Mouse (Mus musculus): ENCODE data around the gene Ttc41. TPM values are rescaled to one million over a fixed set of nuclear protein-coding genes. Genes with fewer than 3 reads are reported as not detected.

The Ttc41 gene
- polyA plus RNA-seq, 1 experiment = 30.1 TPM

- H3K4me3 ChIP-seq (ENCODE audit: control insufficient read depth, low read depth, low read length) = peak overlapping the region; percentile 90
- H3K27me3 ChIP-seq (ENCODE audit: control insufficient read depth, insufficient read depth, low read length) = no peaks in the 10 kb centered on the region
- no peaks in the 10 kb centered on the region for H3K36me3 ChIP-seq (ENCODE audit: control insufficient read depth, insufficient read depth, low read length)
- no peak for TF ChIP-seq CTCF (IDR thresholded peaks at IDR 0.05; ENCODE audit: control insufficient read depth, insufficient read depth, insufficient replicate concordance, low read depth, low read length)
- no peak for TF ChIP-seq POLR2A (IDR thresholded peaks at IDR 0.05; ENCODE audit: control insufficient read depth, low read depth, low read length)
- peak overlapping the region; percentile 86 for H3K27ac ChIP-seq (ENCODE audit: control insufficient read depth, insufficient read depth, low read depth, low read length)
- H3K4me1 ChIP-seq (ENCODE audit: control insufficient read depth, insufficient read depth, low read length) = peaks cover 11% of the 10 kb centered on the region
Observed at GRCm38 (mm10) chr10:86777614-86778319, 72.2 kb downstream of the Ttc41 start.

GRCm38 (mm10) chr10:86778398-86779116, 72.9 kb downstream of the Ttc41 start, which contains the start of gene Nt5dc3:
Gene Nt5dc3, plus strand, starts transcription at chr10:86779005.
- H3K36me3 ChIP-seq (ENCODE audit: control insufficient read depth, insufficient read depth, low read length) = no peaks in the 10 kb centered on the region
- no peaks in the 10 kb centered on the region for H3K27me3 ChIP-seq (ENCODE audit: control insufficient read depth, insufficient read depth, low read length)
- H3K27ac ChIP-seq (ENCODE audit: control insufficient read depth, insufficient read depth, low read depth, low read length) = peak within 1 kb of the TSS; percentile 86
- peak within 1 kb of the TSS; percentile 90 for H3K4me3 ChIP-seq (ENCODE audit: control insufficient read depth, low read depth, low read length)
- TF ChIP-seq POLR2A (IDR thresholded peaks at IDR 0.05; ENCODE audit: control insufficient read depth, low read depth, low read length) (peak; percentile 94), CTCF (IDR thresholded peaks at IDR 0.05; ENCODE audit: control insufficient read depth, insufficient read depth, insufficient replicate concordance, low read depth, low read length) (no peak)
- H3K4me1 ChIP-seq (ENCODE audit: control insufficient read depth, insufficient read depth, low read length) = peaks cover 11% of the 10 kb centered on the region

- TF ChIP-seq POLR2A (IDR thresholded peaks at IDR 0.05; ENCODE audit: control insufficient read depth, low read depth, low read length) (no peak), CTCF (IDR thresholded peaks at IDR 0.05; ENCODE audit: control insufficient read depth, insufficient read depth, insufficient replicate concordance, low read depth, low read length) (no peak)
- Histone ChIP-seq H3K4me3 (ENCODE audit: control insufficient read depth, low read depth, low read length) (peak overlapping the region; percentile 90), H3K27ac (ENCODE audit: control insufficient read depth, insufficient read depth, low read depth, low read length) (peak overlapping the region; percentile 54), H3K36me3 (ENCODE audit: control insufficient read depth, insufficient read depth, low read length) (no peaks in the 10 kb centered on the region), H3K27me3 (ENCODE audit: control insufficient read depth, insufficient read depth, low read length) (no peaks in the 10 kb centered on the region), H3K4me1 (ENCODE audit: control insufficient read depth, insufficient read depth, low read length) (peaks cover 11% of the 10 kb centered on the region)
Observed at GRCm38 (mm10) chr10:86779117-86779755, 73.6 kb downstream of the Ttc41 start.

- Histone ChIP-seq H3K27ac (ENCODE audit: control insufficient read depth, insufficient read depth, low read depth, low read length) (peak overlapping the region; percentile 54), H3K27me3 (ENCODE audit: control insufficient read depth, insufficient read depth, low read length) (no peaks in the 10 kb centered on the region), H3K4me3 (ENCODE audit: control insufficient read depth, low read depth, low read length) (peak overlapping the region; percentile 90), H3K4me1 (ENCODE audit: control insufficient read depth, insufficient read depth, low read length) (peaks cover 11% of the 10 kb centered on the region), H3K36me3 (ENCODE audit: control insufficient read depth, insufficient read depth, low read length) (no peaks in the 10 kb centered on the region)
- TF ChIP-seq POLR2A (IDR thresholded peaks at IDR 0.05; ENCODE audit: control insufficient read depth, low read depth, low read length) (no peak), CTCF (IDR thresholded peaks at IDR 0.05; ENCODE audit: control insufficient read depth, insufficient read depth, insufficient replicate concordance, low read depth, low read length) (no peak)
Observed at GRCm38 (mm10) chr10:86779816-86780500, 74.3 kb downstream of the Ttc41 start.

GRCm38 (mm10) chr10:86781641-86782040, 76.0 kb downstream of the Ttc41 start:
- Histone ChIP-seq H3K4me3 (ENCODE audit: control insufficient read depth, low read depth, low read length) (no peak overlapping the region), H3K4me1 (ENCODE audit: control insufficient read depth, insufficient read depth, low read length) (peaks cover 11% of the 10 kb centered on the region), H3K27ac (ENCODE audit: control insufficient read depth, insufficient read depth, low read depth, low read length) (no peak overlapping the region), H3K36me3 (ENCODE audit: control insufficient read depth, insufficient read depth, low read length) (no peaks in the 10 kb centered on the region), H3K27me3 (ENCODE audit: control insufficient read depth, insufficient read depth, low read length) (no peaks in the 10 kb centered on the region)
- TF ChIP-seq POLR2A (IDR thresholded peaks at IDR 0.05; ENCODE audit: control insufficient read depth, low read depth, low read length) (no peak), CTCF (IDR thresholded peaks at IDR 0.05; ENCODE audit: control insufficient read depth, insufficient read depth, insufficient replicate concordance, low read depth, low read length) (no peak)

- Histone ChIP-seq H3K4me3 (ENCODE audit: control insufficient read depth, low read depth, low read length) (no peak overlapping the region), H3K27me3 (ENCODE audit: control insufficient read depth, insufficient read depth, low read length) (no peaks in the 10 kb centered on the region), H3K36me3 (ENCODE audit: control insufficient read depth, insufficient read depth, low read length) (no peaks in the 10 kb centered on the region), H3K27ac (ENCODE audit: control insufficient read depth, insufficient read depth, low read depth, low read length) (peak overlapping the region; percentile 15; the same call in 1 of the 2 replicates), H3K4me1 (ENCODE audit: control insufficient read depth, insufficient read depth, low read length) (peaks cover 11% of the 10 kb centered on the region)
- TF ChIP-seq POLR2A (IDR thresholded peaks at IDR 0.05; ENCODE audit: control insufficient read depth, low read depth, low read length) (no peak), CTCF (IDR thresholded peaks at IDR 0.05; ENCODE audit: control insufficient read depth, insufficient read depth, insufficient replicate concordance, low read depth, low read length) (no peak)
Observed at GRCm38 (mm10) chr10:86782656-86783055, 77.0 kb downstream of the Ttc41 start.
